Mouse (Mus musculus) T-helper 2 cell (primary cell): ENCODE data around the gene Ppp2r3d.

Experiments used
- in situ Hi-C: fragments of 300-600 bp; cut with MboI, MseI; formaldehyde crosslinking; loops from one replicate; pipeline ENCODE4 v1.15.1; 2025; ENCODE audit warnings: high pct_unique_total_duplicates

Ppp2r3d gene

GRCm38 (mm10) chr9:124412921-124413320 lies 63.8 kb downstream of the Ppp2r3d start:
- in situ Hi-C loops = loop anchor here (5.0 kb wide), 1 partner anchor 46 kb away; no protein-coding TSS in a partner anchor

- in situ Hi-C loops = loop anchor here (5.0 kb wide), 1 partner anchor 44 kb away; no protein-coding TSS in a partner anchor
Measured at GRCm38 (mm10) chr9:124411553-124411952, 65.1 kb downstream of the Ppp2r3d start.

GRCm38 (mm10) chr9:124408564-124408963 lies 68.1 kb downstream of the Ppp2r3d start:
- in situ Hi-C loops = no loop called here
